Mouse (Mus musculus) adrenal gland, postnatal 14 days (tissue): ENCODE data around the gene Gm20538. TPM values are rescaled to one million over a fixed set of nuclear protein-coding genes. Genes with fewer than 3 reads are reported as not detected.

Source experiments
- total RNA-seq: library from RNA; stranded (reverse); gene quantifications from 2 replicates; pipeline ENCODE4 v1.2.3, GENCODE M21; 2021

Gene Gm20538
- total RNA-seq, 1 experiment from 2014 or later: not detected

Other genes starting within 250 kb of the Gm20538 start
- gene Scd4, start 219.7 kb downstream of the Gm20538 start, total RNA-seq: 2.2 and 2.9 TPM in 2 replicates
- gene Scd1, start 145.0 kb downstream of the Gm20538 start, total RNA-seq: 186 and 262 TPM in 2 replicates
- gene Wnt8b, start 59.4 kb downstream of the Gm20538 start, total RNA-seq: 0.11 and 0.19 TPM in 2 replicates
- gene Sec31b, start 7.0 kb downstream of the Gm20538 start, total RNA-seq: 3.4 and 5.2 TPM in 2 replicates
- gene Ndufb8, start 2.6 kb upstream of the Gm20538 start, total RNA-seq: 943 and 1,009 TPM in 2 replicates
- gene Hif1an, start 10.0 kb upstream of the Gm20538 start, total RNA-seq: 27.4 and 31.2 TPM in 2 replicates
- not detected in 2 replicates for gene Pax2, start 203.2 kb upstream of the Gm20538 start, total RNA-seq